Mouse (Mus musculus): Measurements from ENCODE around the gene Gm21739. TPM values are rescaled to one million over a fixed set of nuclear protein-coding genes. Genes with fewer than 3 reads are reported as not detected.
"Not testable (repeated sequence)": the region's sequence is repeated elsewhere in the genome, so short reads cannot be mapped to it uniquely, and the experiment has no call there.

Gm21739 gene
- not detected in 2 replicates for polyA plus RNA-seq (2016; fragmentation: Nextera tagmentation; extraction: Ambion mirVana)

DNA sequence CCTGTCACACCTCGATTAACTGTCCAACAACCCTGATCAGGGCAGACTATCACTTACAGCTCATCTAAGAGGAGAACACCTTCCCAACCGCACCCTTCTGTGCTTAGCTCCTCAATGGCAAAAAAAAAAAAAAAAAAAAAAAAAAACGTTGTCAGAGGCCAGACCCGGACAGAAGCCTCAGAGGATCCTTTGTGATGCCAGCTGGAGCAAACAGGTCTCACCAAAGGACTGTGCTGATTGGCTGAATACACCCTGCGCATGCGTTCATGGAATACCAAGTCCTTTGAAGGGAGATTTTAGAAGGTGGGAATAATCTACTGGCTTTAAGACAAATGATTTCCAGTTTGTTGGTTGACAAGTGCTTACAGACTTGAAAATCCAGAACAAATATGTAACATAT, at the start of gene Gm21739:
TSS of gene Gm21739 (minus strand) at position 101 of the 400 bp plus-strand sequence.
- not testable (repeated sequence) for H3K27ac ChIP-seq; H3K27me3 ChIP-seq (ENCODE audit: insufficient read depth, poor library complexity, severe bottlenecking); DNase-seq (ENCODE audit: low spot score); H3K4me3 ChIP-seq; H3K36me3 ChIP-seq; H3K4me1 ChIP-seq; H3K9me3 ChIP-seq
- WGBS, result no CpG with 5 or more reads among the region's 6 CpGs
